Mouse (Mus musculus) heart, embryonic 13.5 days (tissue): Measurements from ENCODE around the gene Pop7. TPM values are rescaled to one million over a fixed set of nuclear protein-coding genes. Genes with fewer than 3 reads are reported as not detected.

ENCODE experiments used
- ATAC-seq: fragments of 200-750 bp; cut with Nextera tagmentation; 2 replicates; pipeline ENCODE4 v1.8.0; 2017; ENCODE audit warnings: moderate TSS enrichment; ENCODE audit not compliant: insufficient number of reproducible peaks, low FRiP score, low TSS enrichment; ENCODE audit errors: extremely low read depth
- H3K27ac ChIP-seq: fragments of 300-500 bp; sonication (generic); replicated peaks from 2 replicates; pipeline ENCODE4 v1.5.1; 2015; ENCODE audit warnings: moderate library complexity, mild to moderate bottlenecking, inconsistent platforms
- H3K27me3 ChIP-seq: fragments of 300-500 bp; sonication (generic); replicated peaks from 2 replicates; pipeline ENCODE4 v1.6.1; 2015; ENCODE audit warnings: mild to moderate bottlenecking, inconsistent platforms
- H3K36me3 ChIP-seq: fragments of 300-500 bp; sonication (generic); 2 replicates; pipeline ENCODE4 v1.6.1; 2015; ENCODE audit warnings: mild to moderate bottlenecking, inconsistent platforms
- H3K4me1 ChIP-seq: fragments of 300-500 bp; sonication (generic); 2 replicates; pipeline ENCODE4 v1.6.1; 2015; ENCODE audit warnings: inconsistent platforms
- H3K4me2 ChIP-seq: fragments of 300-500 bp; sonication (generic); 2 replicates; pipeline ENCODE4 v1.6.1; 2015; ENCODE audit warnings: inconsistent platforms, mild to moderate bottlenecking, moderate library complexity
- H3K4me3 ChIP-seq: fragments of 300-500 bp; sonication (generic); 2 replicates; pipeline ENCODE4 v1.5.1; 2015; ENCODE audit warnings: moderate library complexity, mild to moderate bottlenecking, inconsistent platforms
- H3K9ac ChIP-seq: fragments of 300-500 bp; sonication (generic); 2 replicates; pipeline ENCODE4 v1.6.1; 2015; ENCODE audit warnings: inconsistent platforms, mild to moderate bottlenecking, moderate library complexity
- H3K9me3 ChIP-seq: fragments of 300-500 bp; sonication (generic); 2 replicates; pipeline ENCODE4 v1.6.1; 2016; ENCODE audit warnings: inconsistent platforms
- WGBS: fragments of 180-500 bp; shearing (Covaris S2); methylation state at CpG from one replicate; pipeline ENCODE4 v1.1.7; 2015; ENCODE audit warnings: mixed read lengths; 5-methylcytosine and 5-hydroxymethylcytosine counted together
- polyA plus RNA-seq: library from polyadenylated mRNA; unstranded; fragments of >200 nt; fragmentation: Nextera tagmentation; extraction: Ambion mirVana; gene quantifications from 2 replicates; pipeline ENCODE4 v1.2.1, GENCODE M21; 2015

The Pop7 gene
- polyA plus RNA-seq, 1 experiment from 2014 or later, result 43.9 TPM

DNA sequence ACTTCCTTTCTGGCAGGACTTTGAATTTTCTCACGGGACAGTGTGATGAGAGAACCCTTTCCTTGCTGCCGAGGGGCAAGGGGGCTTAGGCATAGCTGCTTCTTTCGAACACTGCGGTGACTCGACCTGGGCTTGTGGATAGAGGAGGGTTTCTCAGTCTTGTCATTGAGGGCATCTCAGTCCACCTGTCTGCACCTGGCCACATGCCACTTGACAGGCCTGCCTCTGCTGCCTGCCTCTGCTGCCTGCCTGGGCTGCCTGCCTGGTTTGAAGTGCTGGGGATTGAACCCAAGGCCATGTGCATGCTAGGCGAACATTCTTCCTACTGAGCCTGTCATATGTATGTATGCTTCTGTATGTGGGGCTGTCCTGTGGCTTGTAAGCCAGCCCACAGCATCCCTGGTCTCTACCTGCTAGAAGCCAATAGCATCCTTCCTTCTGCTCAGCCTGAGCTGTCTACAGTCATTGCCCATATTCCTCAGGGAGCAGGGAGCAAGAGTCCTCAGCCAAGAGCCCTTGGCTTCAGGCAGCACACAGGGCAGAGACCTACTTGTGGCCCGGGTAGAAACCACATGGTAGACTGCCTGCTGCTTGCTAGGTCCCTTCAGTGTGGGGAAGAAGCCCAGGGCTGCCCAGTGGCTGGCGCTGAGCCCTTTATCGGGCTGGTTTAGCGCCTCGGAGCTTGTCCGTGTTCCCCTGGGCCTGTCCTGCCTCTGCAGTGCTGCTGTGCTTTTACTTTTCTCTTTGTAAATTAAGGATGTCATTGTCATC is 11.8 kb upstream of the Pop7 start:
- peaks cover 45% of the 10 kb centered on the region for H3K4me1 ChIP-seq
- no peak overlapping the region for H3K4me3 ChIP-seq
- whole genome bisulfite sequencing, result 83% methylated on average over 12 of the region's 12 CpGs
- peak overlapping the region; percentile 37 for H3K9ac ChIP-seq
- H3K27me3 ChIP-seq, result no peaks in the 10 kb centered on the region
- no peak overlapping the region for H3K4me2 ChIP-seq
- no peak overlapping the region for H3K27ac ChIP-seq
- ATAC-seq, result no peak
- H3K9me3 ChIP-seq, result no peaks in the 10 kb centered on the region
- peaks cover 30% of the 10 kb centered on the region for H3K36me3 ChIP-seq

DNA sequence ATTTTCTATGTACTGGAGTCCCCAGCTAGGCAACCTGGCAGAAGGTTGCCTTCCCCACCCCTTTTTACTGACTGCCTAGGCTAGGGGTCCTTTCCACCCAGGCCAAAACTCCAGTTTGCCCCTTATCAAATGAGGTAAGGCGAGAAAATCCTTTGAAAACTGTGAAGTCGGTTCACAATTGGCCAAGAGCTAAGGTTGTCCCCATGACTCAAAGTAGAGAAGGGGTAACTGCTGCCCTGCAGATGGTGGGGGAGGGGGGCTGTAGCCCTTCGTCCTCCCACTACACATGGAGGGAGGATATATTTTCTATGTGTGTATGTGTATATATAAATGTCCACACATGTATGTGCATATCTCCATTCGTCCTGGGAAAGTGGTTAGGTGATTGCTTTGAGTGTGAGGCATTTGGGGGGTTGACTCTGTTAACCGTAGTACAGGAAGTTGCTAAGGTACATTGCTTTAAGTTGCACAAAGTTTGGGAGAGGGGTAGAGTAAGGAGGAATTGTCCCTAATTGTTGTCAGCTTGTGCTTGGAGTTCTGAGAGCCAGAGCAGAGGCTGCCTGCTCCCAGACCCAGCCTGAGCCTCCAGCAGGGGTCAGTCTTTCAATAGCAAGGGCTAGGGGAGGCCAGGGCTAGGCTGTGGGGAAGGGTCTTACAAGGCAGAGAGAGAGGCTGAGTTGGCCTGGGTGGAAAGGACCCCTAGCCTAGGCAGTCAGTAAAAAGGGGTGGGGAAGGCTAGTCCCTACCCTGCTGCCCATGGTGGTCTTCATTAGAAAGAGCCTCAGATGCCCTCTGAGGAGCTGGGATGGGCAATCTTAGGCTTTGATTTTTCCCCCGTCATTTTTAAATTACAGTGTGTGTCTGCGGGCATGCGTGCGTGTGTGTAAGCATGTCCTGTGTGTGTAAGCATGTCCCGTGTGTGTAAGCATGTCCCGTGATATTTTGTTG is 10.8 kb upstream of the Pop7 start:
- Histone ChIP-seq H3K4me1 (peaks cover 45% of the 10 kb centered on the region), H3K27me3 (no peaks in the 10 kb centered on the region), H3K27ac (no peak overlapping the region), H3K4me3 (no peak overlapping the region), H3K9ac (peak overlapping the region; percentile 100), H3K36me3 (peaks cover 22% of the 10 kb centered on the region), H3K9me3 (no peaks in the 10 kb centered on the region), H3K4me2 (no peak overlapping the region; the same call in none of the 2 replicates)
- WGBS, result 74% methylated on average over 11 of the region's 11 CpGs
- ATAC-seq, result no peak

DNA sequence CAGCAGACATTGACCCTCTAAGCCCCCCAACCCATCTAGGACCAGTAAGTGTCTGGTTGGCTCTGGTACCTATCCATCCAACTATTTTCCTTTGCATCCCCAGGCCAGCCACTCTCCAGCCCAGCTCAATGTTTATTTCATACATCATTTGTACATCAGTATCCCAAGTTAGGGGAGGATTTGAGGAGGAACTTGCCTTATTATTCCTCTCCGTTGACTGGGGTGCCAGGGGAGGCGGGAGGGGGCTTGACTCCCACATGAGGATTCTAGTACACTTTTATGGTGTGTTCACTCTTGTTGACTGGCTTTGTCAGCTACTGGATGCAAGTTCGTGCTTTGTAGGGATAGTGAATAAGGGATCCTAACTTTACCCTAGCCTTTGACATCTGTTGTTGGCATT is 9.4 kb upstream of the Pop7 start:
- WGBS, result 77% methylated on average over 3 of the region's 3 CpGs
- Histone ChIP-seq H3K4me2 (peak overlapping the region; percentile 93), H3K4me1 (peaks cover 45% of the 10 kb centered on the region), H3K27me3 (no peaks in the 10 kb centered on the region), H3K36me3 (peaks cover 12% of the 10 kb centered on the region), H3K4me3 (peak overlapping the region; percentile 88), H3K27ac (no peak overlapping the region), H3K9me3 (no peaks in the 10 kb centered on the region), H3K9ac (peak overlapping the region; percentile 100)
- no peak for ATAC-seq

DNA sequence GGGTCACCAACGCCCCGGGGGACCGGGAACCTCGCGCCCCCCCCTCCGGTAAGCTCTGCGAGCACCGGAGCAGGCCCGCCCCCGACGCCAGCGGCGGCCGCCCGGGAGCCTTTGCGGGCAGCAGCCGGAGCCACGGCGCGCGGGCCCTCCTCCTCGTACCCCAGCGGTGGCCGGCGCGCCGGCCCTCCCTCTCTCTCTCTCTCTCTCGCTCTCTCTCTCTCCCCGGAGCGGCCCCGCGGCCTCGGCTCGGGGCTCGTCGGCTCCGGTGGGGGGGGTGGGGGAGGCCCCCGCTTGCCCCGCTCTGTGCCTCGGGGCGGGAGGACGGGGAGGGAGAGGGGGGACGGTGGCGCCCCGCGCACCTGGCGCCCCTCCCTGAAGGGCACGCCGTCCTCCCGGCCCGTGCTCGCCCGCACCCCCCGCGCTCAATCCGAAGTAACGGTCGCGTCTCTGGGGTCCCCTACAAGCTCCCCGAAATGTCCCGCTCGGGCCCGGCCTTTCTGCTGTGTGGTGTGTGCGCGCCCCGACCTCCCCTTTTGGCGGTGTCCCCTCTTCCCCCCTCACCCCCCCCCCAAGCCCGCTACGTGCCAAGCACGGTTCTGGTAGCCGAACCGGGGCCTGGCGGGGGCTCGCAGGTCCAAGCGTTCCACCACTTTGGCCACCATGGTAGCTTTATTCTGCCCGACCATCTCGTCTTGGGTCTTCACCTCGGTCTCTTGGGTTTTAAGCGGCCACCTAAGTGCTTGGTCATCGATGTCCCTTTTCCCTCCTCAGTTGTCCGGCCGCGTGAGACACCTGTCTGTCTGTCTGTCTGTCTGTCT is 8.5 kb upstream of the Pop7 start:
- peak overlapping the region; percentile 100 for H3K9ac ChIP-seq
- peak overlapping the region; percentile 84 for H3K27ac ChIP-seq
- peak overlapping the region; percentile 88 for H3K4me3 ChIP-seq
- 2% methylated on average over 18 of the region's 83 CpGs for WGBS
- H3K27me3 ChIP-seq, result no peaks in the 10 kb centered on the region
- H3K9me3 ChIP-seq, result no peaks in the 10 kb centered on the region
- H3K4me1 ChIP-seq, result peaks cover 42% of the 10 kb centered on the region
- H3K36me3 ChIP-seq, result peaks cover 12% of the 10 kb centered on the region
- peak overlapping the region; percentile 93 for H3K4me2 ChIP-seq
- peak; percentile 52 for ATAC-seq

DNA sequence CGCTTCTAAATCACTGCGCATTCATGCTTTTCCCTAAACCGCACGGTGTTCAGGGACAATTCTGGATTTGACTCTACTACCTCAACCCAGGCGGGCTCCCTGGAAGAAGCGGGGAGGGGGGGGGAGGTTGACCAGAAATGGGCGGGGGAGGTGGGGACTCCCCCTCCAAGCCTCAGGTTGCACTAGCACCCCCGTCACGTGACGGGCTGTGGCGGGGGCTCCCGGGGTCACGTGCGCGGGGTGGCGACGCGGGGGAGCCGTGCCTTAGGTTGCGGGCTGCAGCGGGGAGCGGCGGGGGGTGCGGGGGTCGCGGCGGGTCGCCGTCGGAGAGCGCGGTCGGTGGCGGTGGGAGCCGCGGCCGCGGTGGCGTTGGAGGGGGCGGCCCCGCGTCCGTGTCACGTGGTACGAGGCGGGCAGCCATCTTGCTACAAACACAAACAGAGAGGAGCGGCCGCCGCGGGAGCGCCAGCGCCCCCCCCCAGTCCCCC is 7.7 kb upstream of the Pop7 start:
- Histone ChIP-seq H3K4me1 (peaks cover 42% of the 10 kb centered on the region), H3K9me3 (no peaks in the 10 kb centered on the region), H3K4me2 (peak overlapping the region; percentile 93), H3K27ac (peak overlapping the region; percentile 84), H3K36me3 (peaks cover 12% of the 10 kb centered on the region), H3K27me3 (no peaks in the 10 kb centered on the region), H3K4me3 (peak overlapping the region; percentile 88), H3K9ac (peak overlapping the region; percentile 100)
- ATAC-seq, result peak; percentile 64
- WGBS, result 2% methylated on average over 32 of the region's 52 CpGs

DNA sequence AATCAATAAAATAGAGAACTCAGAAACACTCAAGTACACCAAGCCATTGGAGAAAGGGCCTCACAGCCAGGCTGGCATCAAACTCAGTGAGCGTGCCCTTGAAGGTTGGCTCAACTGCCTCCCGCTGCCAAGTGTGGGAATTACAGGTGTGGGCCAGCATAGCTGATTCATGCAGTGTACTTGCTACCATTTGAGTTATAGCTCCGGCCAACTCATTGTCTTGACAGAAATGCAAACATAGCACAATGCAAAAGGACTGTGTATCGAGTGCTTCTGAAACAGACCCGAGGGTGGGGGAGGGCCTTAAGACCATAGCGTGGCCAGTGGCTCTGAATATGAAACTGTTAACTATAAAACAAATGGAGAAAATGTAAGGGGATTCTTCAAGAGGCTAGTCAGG is 1.7 kb upstream of the Pop7 start:
- H3K9me3 ChIP-seq, result no peaks in the 10 kb centered on the region
- ATAC-seq, result no peak
- H3K36me3 ChIP-seq, result peaks cover 11% of the 10 kb centered on the region
- H3K4me1 ChIP-seq, result peaks cover 16% of the 10 kb centered on the region
- WGBS, result 81% methylated on average over 6 of the region's 6 CpGs
- no peak overlapping the region for H3K4me3 ChIP-seq
- no peak overlapping the region for H3K27ac ChIP-seq
- H3K27me3 ChIP-seq, result no peaks in the 10 kb centered on the region
- H3K9ac ChIP-seq, result no peak overlapping the region
- no peak overlapping the region for H3K4me2 ChIP-seq

DNA sequence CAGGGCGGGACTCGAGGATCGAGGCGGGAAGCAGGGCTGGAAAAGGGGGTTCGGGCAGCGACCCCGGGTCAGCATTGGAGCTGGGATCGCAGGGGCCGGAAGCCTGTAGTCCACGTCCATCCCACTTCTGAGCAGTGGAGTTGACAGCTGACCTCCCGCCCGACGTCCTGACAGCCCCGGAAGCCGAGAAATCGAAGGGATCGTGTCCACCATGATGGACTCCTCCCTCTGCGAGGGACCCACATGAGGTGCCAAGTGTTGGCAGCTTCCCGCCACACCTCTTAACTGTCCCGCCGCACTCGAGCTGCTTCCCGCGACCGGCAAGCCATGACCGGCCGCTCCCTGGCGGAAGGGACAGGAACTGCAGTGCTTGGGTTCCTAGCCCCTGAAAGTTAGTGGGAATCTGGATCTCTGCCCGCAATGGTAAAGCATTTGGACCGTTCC is 371 bp upstream of the Pop7 start:
- H3K9ac ChIP-seq, result peak overlapping the region; percentile 82
- peak overlapping the region; percentile 97 for H3K27ac ChIP-seq
- peak overlapping the region; percentile 80 for H3K4me2 ChIP-seq
- H3K9me3 ChIP-seq, result no peaks in the 10 kb centered on the region
- H3K27me3 ChIP-seq, result no peaks in the 10 kb centered on the region
- under 1% methylated on average over 30 of the region's 30 CpGs for WGBS
- peaks cover 16% of the 10 kb centered on the region for H3K4me1 ChIP-seq
- peaks cover 11% of the 10 kb centered on the region for H3K36me3 ChIP-seq
- peak; percentile 75 for ATAC-seq
- peak overlapping the region; percentile 72 for H3K4me3 ChIP-seq

DNA sequence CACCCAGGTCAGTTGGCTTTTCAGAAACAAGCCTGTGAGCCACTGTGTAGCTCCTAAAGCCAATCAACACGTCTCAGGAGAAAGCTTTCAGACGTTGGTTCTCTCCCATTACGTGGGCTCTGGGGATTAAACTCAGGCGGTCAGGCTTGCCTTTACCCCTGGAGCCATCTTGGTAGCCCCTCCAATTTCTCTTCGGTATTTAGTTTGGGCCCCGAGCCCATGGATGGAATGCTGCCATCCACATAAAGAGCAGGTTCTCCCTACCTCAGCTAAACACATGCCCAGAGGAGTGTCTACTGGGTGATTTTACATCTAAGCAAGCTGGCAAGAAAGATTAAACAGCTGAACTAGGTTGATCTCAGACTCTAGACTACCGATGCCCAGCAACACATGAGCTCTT is 2.1 kb downstream of the Pop7 start:
- no peak for ATAC-seq
- H3K27ac ChIP-seq, result no peak overlapping the region
- H3K36me3 ChIP-seq, result peaks cover 11% of the 10 kb centered on the region
- no peak overlapping the region for H3K4me2 ChIP-seq
- H3K4me1 ChIP-seq, result peaks cover 16% of the 10 kb centered on the region
- H3K4me3 ChIP-seq, result no peak overlapping the region
- H3K9ac ChIP-seq, result no peak overlapping the region
- WGBS, result 85% methylated on average over 7 of the region's 7 CpGs
- H3K27me3 ChIP-seq, result 0 out of 2 replicates have a peak, but pooled peaks cover 3% of the 10 kb centered on the region
- no peaks in the 10 kb centered on the region for H3K9me3 ChIP-seq

DNA sequence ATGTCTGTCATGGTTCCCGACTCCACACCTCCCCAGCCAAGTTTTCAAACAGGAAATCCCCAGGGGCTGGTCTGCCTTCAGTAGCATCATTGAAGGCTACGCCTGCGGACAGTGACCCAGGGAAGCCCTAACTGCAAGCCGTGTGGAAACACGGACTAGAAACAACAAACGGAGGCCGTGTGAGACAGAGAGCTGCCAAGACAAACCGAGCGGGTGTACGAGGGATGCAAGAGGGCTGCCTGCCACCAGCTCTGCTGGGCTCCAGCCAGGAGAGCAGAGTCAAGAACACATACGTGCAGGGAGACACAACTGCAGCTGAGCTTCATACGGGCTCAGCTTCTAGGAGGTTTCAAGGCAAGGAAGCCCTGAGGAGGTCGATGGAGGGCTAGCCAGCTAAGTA is 8.5 kb downstream of the Pop7 start:
- H3K4me2 ChIP-seq, result no peak overlapping the region
- no peaks in the 10 kb centered on the region for H3K36me3 ChIP-seq
- WGBS, result 60% methylated on average over 13 of the region's 13 CpGs
- H3K27ac ChIP-seq, result 0 out of 2 replicates have a peak overlapping the region, but pooled peaks have one; percentile 12
- 0 out of 2 replicates have a peak, but pooled peaks cover 6% of the 10 kb centered on the region for H3K27me3 ChIP-seq
- H3K4me1 ChIP-seq, result no peaks in the 10 kb centered on the region
- H3K9ac ChIP-seq, result no peak overlapping the region
- H3K4me3 ChIP-seq, result no peak overlapping the region
- H3K9me3 ChIP-seq, result no peaks in the 10 kb centered on the region
- ATAC-seq, result no peak

DNA sequence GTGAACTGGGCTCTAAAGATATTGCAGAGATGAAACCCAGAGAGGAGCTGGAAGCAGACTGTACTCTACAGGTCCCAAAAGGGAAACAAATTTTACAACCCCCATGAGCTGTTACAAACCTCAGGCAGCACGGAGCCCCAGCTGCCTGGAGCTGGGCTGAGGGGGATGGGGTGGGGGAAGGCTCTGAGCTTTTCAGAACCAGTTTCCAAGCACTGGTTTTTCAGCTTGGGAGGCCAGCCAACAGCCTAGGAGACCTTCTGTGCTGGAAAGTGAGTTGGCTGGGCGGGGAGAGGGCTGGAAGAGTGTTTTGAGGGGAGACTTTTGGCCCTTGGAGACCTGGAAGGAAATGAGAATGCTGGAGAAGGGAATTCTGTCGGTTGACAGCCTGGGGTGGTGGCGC is 10.8 kb downstream of the Pop7 start:
- 46% methylated on average over 4 of the region's 4 CpGs for WGBS
- H3K36me3 ChIP-seq, result no peaks in the 10 kb centered on the region
- H3K27ac ChIP-seq, result no peak overlapping the region
- H3K4me2 ChIP-seq, result no peak overlapping the region
- H3K4me1 ChIP-seq, result no peaks in the 10 kb centered on the region
- H3K9ac ChIP-seq, result no peak overlapping the region
- ATAC-seq, result no peak
- peaks cover 13% of the 10 kb centered on the region for H3K27me3 ChIP-seq
- no peak overlapping the region for H3K4me3 ChIP-seq
- peaks cover 4% of the 10 kb centered on the region; the same call in 1 of the 2 replicates for H3K9me3 ChIP-seq
